Mouse (Mus musculus): ENCODE measurements at regions not wholly inside any gene's neighbourhood (a gene's known extent, or its start where the extent isn't known, plus 50 kb on each side); places are given as distances from the start of the nearest gene placed in this dataset.

DNA sequence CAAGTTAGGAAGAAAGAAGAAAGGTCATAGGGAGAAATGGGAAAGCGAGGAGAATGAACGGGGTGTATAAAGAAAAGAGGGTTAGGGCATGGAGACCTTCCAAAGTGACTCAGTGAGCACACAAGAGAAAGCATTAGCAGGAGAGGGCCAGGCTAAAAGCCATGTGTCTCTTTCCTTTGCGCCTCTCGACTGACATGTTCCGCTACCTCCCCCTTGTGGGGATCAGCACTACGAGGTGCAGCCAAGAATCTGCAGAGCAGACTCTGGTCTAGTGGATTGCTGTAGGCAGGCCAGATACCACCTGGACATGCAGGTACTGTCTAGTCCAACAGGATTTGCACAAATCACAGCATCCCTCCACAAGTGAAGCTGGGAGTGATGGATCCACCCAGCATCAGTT is 54.0 kb downstream of the Kcna5 start:
- no peak for DNase-seq (ENCODE audit: low spot score in 2 of 2)

DNA sequence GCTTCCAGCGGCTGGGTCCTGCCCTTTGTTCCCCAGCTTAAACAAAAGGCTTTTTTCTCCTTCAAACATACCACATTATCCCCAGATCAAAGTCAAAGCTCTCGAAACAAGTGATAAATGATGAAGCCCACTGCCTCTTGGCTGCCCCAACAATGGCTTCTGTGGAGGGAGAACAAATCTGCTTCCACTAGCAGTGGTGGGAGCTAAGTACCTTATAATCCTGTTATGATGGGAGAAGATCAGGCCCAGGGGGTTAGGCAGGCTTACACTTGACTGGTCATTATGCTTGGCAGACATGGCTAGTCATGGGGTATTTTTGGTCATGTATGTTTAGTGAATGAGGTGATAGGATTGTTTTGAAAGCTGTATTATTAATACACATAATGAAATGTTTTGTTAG is 57.7 kb downstream of the Kcna5 start:
- DNase-seq (ENCODE audit: low spot score in 2 of 2), result no peak

DNA sequence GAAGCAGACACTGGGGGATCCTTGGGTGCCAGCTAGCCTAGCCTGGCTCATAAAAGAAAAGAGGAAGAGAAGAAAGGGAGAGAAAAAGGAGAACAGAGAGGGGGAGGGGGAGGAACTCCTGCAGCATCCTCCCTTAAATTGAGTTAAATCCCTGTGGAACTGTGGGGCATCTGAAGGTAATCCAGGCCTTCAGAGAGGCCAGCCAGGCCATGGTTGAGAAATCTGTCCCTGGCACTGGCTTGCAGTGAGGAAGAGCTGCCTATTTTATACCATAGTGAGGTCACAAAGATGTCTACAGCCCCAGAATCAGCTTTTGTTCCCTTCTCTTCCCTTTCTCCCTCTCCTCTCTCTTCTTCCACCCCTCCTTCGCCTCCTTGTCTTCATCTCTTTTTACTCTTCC is 58.5 kb downstream of the Kcna5 start:
- DNase-seq (ENCODE audit: low spot score in 2 of 2), result no peak

DNA sequence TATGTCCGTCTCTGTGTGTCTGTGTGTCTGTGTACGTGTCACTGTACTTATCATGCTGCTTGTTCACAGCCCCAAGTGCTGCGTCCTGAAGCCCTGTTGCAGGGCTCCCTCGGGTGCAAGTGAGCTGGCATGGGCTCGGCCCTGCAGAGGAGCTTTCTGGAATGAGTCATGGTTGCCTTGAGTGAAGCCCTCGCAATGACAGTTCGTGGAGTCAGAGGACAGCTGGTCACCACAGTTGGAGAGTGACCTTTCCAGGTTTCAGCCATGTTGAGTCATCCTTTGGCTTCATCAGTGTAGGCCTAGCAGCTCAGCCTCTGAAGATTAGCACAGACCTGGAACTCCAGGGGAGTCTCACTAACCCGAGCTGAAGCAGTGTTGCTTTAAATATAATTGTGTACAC is 59.7 kb downstream of the Kcna5 start:
- DNase-seq (ENCODE audit: low spot score in 2 of 2), result no peak

DNA sequence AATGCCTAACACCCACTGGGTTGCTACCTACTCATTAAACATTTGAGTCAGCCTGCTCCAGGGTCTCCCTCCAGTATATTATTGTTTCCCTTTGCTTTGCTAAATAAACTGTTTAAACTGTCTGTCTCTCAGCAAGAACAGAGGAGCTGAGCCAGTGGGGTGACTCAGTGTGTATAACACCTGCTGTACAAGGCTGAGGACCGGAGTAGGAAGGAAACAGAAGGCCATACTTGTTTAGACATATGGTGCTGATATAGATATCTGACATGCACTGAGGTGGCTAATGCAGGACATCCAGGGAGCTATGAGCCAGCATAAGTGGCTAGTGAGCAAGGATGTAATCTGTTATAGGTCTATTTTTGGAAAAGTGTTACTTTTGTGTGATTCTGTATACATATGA is 81.5 kb downstream of the Kcna5 start:
- DNase-seq (ENCODE audit: low spot score in 2 of 2), result no peak

DNA sequence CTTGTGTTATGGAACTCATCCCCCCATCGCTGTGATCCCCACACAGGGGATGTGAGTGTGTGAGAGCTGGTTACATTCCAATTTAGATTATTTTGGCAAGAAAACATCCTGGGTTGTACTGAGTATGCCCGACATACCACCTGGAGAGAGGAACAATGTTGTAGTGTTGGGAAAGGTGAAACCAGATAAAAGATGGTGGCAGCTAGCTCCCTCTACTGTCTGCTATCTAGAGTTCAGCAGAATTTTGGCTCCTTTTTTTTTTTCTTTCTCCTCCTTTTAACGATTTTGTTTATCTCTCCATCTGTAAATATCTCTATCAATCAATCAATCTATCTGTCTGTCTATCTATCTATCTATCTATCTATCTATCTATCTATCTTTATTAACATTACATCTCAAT is 89.7 kb downstream of the Kcna5 start:
- DNase-seq (ENCODE audit: low spot score in 2 of 2), result no peak

DNA sequence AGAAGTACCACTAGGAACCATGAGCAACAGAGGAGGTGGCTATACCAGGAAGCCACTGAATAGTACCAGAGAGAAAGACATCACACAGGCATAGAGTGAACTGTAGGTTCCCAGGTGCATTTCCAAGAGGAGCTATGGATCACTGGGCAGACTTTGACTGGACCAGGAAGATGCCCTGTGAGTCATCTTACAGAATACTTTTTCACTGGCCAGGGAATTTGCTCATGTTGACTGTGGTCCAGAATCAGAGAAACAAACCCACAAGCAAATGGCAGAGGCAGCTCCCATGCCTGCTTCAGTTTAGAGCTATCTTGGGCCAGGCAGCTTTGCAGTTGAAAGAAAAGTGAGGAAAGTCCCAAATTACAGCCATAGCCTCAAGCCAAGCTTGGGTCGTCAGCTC is 95.0 kb downstream of the Kcna5 start:
- no peak for DNase-seq (ENCODE audit: low spot score in 2 of 2)

DNA sequence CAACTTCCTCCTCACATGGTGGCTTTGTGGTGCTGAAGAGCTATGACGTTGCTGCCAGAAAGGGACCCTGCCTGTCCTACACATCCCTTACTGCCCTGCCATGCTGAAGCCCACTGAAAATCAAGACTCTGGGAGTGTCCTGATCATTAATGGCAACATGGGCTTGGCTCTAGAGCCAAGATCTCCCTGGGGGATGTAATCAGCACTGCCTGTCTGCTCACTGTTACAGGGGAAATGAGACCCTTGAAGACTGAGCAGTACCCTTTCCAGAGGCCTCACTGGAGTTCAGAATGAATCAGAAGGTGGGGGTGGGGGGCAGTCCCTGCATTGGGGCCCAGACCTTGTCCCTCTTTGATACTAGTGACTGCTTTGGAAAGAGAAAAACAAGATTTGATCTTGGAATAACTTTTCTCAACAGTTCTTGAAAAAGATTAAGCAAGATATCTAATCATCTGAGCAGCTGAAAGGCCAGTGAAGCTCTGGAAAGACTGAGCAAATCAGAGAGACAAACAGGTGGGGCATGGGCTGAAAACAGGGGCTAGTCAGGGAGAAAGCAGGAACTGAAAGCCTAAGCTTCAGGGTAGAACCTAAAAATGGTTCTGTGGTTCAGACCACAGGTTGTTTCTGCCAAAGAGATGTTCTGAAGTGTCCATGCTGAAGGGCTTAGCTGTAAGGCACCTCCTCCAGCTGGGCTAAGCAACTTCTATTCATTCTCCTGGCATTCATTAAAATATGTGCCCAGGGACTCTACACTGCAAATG is 97.1 kb downstream of the Kcna5 start:
- no peak for DNase-seq (ENCODE audit: low spot score in 2 of 2)

DNA sequence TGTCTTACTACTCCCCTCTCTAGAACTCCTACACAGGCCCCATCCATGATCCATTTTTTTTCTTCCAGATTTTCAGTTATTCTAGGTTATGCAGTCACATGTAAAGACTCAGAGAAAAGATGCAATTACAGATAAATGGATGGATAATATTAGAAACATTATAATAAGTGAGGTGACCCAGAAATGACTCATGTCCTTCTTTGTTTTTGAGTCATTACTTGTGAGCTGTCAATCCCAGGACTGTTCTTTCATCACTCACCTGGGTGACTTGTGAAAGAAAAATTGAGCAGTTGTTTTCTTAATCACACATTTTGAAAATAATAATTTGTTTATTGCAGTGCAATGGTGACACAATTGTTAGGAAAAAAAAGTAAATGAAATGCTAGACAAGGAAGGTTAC is 108.0 kb downstream of the Kcna5 start:
- no peak for DNase-seq (ENCODE audit: low spot score in 2 of 2)

DNA sequence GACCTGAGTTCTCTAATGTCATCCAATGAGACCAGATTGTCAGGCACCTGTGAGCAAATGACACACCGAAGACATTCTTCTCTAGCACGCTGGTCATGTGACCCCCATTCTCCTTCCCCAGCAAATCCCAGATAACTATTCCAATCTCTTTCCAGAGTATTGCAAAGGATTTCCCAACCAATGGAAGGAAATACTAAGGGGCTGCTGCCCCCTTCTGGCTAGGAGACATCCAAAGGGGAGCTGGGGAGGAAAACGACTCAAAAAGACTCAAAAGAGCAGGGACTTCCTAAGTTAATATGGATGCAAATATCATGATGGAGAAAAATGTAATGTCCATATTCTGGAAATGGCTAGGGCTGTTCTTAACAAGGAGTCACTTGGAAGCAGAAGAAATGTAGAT is 129.5 kb downstream of the Kcna5 start:
- no peak for DNase-seq (ENCODE audit: low spot score in 2 of 2)

DNA sequence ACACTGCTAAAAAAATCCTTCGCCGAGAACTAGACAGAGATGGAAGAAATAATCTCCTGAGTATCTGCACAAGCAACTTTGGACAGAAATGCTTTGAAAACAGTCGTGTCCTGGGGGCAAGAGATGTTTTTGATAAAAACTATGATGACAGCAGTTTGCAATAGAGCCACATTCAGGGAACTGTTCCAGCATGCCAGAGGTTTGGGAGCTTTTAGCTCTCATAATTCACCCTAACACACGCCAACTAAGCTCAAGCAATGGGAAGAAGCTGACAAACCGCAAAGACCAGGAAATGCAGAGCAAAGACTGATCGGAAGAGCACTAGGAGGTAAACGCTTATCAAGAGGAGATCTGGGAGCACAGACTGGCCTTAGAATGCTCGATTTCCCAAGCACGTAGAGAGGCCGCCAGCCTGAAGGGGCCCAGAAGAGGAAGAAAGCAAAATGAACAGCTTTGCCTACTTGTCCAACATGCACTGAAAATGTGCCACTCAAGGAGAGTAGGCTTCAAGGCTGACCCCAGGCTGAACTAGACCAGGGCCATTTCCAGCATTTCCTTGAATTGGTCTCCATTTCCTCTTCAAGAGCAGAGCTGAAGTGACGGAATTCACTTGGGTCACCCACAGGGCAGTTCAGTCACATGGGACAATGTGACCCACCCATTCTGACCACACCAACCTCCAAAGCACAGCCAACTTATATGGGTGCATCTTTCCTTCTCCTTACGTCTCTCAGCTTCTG is 130.7 kb downstream of the Kcna5 start:
- DNase-seq (ENCODE audit: low spot score in 2 of 2), result no peak

DNA sequence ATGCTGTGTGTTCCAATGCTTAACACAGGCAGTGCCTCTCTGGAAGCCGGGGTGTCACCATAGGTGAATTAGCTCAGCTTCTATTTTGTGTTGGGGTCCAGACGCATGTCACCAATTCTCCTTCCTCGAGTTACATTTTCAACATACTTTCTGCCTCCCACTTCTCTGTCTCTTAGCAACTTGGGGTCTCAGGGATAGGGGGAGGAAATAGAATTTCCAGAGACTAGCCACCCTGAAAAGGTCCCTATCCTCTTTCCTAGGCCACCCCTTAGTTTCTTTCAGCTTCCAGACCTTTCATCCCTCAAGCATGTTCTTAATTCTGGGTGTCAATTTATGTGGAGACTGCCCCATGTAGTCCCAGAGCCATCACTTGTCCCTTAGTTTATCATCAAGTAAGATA is 135.6 kb downstream of the Kcna5 start:
- DNase-seq (ENCODE audit: low spot score in 2 of 2), result no peak

DNA sequence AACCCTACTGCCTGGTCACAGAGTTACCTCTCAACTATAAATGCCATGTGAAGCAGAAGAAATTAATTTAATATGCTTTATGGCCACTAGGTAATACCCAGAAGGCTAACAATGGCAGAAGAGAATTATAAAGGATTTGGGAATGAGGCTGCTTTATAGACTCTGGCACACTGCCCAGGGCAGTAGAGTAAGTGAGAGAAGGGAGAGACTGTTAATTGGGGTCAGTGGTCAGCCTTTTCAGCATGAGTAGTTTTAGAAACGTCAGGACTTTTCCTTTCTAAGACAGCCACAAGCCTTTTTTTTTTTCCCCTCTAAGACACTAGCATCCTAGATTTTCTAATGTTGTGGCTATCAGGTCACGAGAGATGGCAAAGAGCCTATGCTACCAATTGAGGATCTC is 136.6 kb downstream of the Kcna5 start:
- no peak for DNase-seq (ENCODE audit: low spot score in 2 of 2)

DNA sequence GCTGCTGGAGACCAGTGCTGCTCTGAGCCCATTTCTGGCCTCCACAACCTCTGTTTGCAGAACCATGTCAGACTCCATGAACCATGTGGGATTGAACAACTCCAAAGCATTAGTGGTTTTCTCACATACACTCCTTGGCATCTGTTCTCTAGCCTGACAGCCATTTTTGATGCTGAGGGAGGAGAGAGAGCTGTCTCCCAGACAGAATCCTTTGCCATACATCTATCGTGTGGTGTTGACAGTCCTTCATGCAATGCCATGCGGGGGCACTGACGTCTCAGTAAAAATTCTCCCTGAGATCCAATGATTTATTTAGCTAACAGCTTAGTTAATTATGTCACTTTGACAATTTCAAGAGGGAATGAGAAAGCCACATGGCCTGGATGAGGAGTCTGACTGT is 140.2 kb downstream of the Kcna5 start:
- no peak for DNase-seq (ENCODE audit: low spot score in 2 of 2)

DNA sequence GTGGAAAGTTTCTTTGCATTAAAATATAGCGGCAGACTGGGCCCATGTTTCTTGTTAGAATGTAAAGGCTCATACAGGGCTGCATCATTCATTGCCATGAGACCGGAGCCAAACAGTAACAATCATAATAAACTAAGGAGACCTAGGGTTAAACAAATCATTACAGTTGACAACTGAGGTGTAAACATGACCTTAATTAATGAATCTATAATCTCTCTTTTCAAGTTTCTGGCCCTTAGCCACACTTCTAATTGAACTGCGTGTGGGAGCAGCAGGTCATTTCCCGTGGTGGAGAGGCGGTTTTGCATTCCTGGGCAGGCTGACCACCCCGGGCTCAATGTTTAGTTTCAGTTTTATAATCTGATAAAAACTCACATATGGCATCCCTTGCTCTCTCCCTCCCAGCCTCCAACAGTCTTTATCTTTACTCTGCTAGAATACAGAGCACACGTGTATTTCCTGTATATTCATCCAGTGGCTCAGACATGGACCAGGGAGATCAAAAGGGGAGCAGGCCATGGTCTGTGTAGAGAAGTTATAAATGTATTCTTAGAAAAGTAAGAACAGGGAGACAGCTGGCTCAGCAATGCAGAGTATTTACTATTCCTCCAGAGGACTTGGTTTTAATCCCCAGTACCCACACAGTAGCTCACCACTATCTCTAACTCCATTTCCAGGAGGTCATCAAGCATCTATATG is 141.0 kb downstream of the Kcna5 start:
- no peak for DNase-seq (ENCODE audit: low spot score in 2 of 2)

DNA sequence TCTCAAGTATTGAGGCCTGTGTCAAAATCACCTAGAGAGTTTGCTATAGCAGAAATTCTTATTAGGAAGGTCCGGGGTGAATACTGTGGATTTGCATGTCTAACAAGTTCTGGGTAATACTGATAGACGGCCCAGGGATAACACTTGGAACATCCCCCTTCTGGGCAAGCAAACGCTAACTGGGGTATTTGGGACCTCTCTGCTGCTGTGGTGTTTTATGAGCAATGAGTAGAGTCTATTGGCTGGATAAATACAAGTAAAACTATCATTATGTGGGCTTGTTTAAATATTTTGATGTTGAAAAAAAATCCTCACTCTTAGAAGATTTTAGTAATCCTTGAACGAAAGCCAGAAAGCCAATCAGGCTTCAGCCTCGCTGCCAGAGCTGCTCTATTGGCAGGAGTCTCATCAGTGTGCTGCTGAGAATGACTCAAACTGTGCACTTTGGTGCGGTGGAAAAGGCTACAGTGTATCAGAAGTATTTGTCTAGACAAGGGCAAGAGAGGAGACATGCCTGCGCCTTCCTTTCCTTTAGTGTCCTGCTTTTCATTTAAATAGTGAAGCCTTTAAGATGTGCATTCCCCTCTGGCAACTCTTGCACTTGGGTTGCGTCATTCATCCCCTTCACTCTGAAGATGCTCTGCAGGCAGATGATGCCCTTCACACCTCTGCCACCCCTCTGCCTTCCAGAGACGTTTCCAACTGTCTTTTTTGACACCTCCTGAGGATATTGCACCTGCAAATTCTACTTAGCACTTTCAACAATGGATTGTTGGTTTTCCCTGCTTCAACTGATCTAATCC is 150.8 kb downstream of the Kcna5 start:
- DNase-seq (ENCODE audit: low spot score in 2 of 2), result no peak

DNA sequence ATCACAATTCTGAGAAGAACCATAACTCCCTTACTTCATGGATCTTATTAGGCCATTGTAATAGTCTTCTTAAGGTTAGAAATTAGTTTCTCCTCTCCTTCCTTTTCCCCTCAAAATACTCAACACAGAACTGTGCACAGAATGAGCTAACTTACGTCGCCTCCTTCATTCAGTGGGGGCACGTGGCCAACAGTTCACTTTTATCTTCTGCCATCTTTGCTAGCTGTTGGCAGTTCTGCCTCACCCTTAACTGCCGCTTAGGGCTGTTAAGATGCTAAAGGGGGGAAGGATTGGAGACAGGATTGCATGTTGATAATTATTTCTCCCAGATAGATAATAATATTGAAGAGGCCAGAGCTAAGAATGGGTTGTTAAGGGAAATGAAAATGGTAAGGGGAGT is 158.0 kb downstream of the Kcna5 start:
- DNase-seq (ENCODE audit: low spot score in 2 of 2), result no peak

DNA sequence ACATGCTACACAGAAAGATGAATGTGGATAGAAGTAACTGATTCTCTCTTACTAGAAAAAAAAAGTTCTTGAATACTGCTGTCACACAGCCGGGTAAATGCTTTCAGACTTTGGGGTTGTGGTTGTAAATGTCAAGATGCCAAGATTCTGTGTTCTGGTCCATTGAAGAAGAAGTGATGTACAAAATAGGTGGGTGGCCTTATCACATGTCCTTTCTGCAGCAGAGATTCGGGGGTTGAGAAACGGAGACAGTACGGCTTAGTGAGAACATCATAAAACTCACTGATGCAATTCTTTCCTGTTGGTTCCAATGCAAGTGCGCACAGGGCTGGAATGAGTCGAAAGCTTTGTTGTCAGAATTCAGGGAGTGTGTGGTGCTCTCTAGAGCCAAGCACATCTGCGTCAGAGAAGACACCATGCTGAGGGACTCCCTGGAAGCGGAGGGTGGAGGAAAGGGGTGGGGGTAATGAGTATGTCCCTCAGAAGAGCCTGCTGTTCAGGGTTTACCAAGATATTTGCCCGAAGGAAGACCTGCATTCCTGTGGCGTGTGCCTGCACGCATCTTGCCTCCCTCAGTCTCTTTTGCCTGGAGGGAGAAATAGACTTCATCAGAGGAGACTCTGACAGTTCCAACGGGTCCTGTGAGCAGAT is 160.1 kb downstream of the Kcna5 start:
- DNase-seq (ENCODE audit: low spot score in 2 of 2), result no peak

DNA sequence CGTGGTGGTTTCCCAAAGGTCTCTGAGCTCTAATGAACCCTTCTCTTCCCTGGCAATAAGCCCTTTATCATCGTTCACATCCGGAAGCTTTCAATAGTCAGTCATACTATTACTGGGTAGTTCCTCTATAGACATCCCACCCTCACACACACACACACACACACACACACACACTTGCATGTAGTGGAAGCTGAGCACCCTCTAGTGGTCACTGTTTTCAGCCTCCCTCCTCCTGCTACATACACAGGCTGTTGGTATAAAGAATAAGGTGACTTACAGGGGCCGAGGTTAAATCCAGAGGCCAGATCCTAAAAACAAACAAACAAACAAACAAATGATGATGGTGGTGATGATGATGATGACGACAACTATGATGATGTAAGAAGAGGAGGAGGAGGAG is 163.2 kb downstream of the Kcna5 start:
- DNase-seq (ENCODE audit: low spot score in 2 of 2), result peak in 1 of 2 experiments; percentile 11

DNA sequence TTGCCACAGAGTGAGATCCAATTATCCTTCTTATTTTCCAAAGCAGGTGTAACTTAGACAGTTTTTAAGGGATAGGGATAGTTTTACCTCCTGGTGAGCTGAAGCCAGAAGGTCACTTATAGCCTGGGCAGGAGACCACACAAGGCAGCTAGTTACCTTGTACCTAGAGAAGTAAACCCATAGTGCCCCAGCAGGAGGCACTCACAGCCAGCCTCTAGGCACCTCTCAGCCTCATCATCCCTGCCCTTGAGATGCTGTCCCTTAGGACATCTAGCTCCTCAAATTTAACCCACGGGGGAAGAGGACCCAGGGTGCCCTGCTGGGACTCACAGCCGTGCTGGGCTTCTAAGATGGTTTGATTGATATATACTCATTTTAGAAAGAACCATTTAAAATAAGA is 163.7 kb downstream of the Kcna5 start:
- no peak for DNase-seq (ENCODE audit: low spot score in 2 of 2)

DNA sequence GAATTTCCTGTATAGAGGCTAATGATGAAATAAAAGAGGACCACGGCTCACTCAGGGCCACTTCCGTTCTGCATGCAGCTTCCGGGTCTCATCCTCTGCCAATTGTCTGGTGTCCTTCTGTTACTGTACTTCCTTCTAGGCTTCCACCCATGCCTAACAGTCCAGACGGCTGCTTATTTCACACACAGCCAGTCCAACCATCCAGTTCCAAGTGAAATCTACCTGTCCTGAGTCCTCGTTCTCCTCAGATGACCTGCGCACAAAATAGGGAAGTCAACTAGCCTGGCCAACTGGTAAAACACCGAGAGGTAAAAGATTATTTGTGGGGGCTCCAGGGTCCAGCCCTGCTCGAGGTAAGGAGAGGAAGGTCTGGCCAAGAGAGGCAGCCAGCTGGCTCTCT is 169.7 kb downstream of the Kcna5 start:
- DNase-seq (ENCODE audit: low spot score in 2 of 2), result no peak

DNA sequence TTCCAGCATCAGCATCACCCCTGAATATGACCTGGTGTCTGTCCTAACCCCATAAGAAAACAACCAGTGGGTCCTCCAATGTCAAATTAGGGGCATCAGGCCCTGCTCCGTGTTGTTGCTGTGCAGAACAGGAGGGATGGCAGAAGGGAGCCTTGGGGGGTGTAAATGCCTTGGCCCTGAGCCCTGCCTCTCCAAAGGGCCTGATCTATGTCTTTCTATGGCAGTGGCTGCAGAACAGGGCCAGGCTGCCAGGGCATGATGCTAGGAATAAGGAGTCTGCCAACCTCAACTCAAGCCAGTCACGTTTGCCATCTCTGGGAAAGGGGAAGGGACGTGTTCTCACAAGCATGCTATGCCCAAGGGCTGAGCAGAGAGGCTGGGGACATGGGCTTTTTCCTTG is 172.9 kb downstream of the Kcna5 start:
- DNase-seq (ENCODE audit: low spot score in 2 of 2), result no peak
